Mouse (Mus musculus) MEL-GATA-1-ER (cell line): Measurements from ENCODE around the gene Cfap58.

Experiments used
- DNase-seq: peaks from one replicate; pipeline ENCODE4 v3.0.0-alpha.2; 2012; ENCODE audit warnings: low read depth; ENCODE audit errors: extremely low read depth

Gene Cfap58

GRCm38 (mm10) chr19:47978109-47978701 is 40.7 kb downstream of the Cfap58 start:
- DNase-seq, result no peak

- no peak for DNase-seq
These were observed 42.0 kb downstream of the Cfap58 start for GRCm38 (mm10) chr19:47979446-47979845.

DNA sequence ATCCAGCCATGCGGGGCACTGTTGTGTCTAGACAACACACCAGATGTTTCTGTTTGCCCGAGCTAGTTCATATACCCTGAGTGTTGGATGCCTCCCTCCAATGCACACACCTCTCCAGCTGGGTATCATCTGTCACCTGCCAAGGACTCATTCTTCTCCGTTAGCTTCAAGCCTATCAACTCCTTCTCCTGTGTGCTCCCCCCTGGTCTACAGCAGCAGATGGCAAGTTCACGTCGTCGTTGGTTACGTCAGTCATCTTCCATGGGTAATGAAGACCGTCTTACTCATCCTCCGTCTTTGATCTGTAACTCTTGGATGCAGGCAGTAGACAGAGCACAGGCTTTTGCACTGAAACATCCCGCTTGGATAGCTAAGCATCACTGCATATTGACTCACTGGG is 42.8 kb downstream of the Cfap58 start:
- DNase-seq, result no peak

GRCm38 (mm10) chr19:47985606-47986213 is 48.2 kb downstream of the Cfap58 start:
- no peak for DNase-seq

DNA sequence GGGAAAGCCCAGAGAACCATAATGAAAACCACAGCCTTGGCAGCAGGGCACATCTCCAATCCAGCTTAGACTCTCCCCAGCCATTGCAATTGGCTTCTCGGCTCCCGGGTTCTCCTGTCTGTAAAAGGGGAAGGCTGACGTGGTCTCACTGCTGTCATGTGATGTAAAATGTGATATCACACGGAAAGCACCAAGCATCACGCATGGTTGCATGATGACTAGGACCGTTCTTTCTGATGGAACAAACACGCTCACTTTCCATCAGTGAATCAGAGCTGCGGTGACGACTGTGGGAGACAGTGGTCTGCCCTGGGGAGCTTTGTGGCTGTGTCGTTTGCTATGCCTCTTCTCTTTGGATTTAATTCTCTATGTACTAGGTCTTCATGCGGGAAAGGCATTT is 50.5 kb downstream of the Cfap58 start:
- no peak for DNase-seq

DNA sequence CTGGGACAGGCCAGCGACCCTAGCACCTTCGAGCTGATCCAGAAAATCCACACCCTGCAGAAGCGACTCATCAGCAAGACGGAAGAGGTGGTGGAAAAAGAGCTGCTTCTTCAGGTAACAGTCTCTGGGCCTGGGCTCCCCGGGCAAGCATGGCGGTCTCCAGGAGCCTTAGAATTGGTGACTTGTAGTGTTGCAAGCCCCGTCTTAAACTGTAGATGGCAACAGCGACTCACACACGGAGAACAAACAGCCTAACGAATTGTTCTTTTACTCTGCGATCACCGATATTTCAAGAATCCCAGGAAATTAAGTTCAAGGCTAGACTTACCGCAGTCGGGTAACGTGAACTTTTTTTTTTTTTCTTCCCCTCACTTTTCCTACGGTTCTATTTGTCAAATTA is 51.0 kb downstream of the Cfap58 start:
- no peak for DNase-seq

DNA sequence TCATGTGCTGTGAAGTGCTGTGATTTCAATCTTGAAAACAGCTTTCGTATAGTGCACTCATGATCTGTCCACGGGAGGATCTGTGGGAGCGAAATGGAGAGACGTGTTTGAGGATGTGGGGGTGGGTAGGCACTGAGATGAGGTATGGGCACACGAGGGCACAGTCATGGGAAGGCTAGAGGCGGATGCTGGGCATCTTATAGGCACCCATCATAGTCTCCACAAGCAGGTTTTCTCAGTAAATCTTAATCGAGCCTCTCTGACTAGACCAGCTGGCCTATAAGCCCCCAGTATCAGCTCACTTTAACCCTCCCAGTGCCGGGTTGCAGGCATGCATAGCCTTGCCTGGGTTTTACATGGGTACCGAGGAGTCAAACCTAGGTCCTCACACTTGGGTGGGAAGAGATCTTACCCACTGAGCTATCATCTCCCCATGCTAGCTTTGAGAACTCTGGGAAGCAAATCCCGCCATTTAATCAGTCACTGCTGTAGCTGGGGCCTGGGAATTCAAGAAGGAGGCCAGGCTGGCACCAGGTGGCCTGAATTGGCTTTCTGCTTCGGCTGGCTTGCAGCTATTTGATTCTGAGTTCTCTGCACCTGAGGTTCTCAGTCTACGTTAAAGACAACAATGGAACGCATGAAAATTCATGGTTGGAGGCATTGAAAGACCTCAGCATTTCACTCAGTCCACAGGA is 51.6 kb downstream of the Cfap58 start:
- no peak for DNase-seq

DNA sequence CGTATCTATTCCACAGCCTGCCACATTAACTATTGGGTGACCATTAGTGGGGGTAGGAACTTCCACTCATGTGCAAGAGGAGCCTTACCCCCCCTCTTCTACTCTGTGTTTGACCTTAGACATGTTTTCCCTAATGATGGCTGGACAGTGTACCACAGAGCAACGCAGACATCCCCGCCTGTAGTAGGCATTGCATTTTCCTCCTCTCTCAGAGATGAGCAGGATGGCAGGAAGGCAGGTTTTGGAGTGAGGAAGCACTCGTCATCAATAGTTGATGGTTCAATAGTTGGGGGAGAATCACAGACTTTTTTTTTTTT is 52.1 kb downstream of the Cfap58 start:
- no peak for DNase-seq

DNA sequence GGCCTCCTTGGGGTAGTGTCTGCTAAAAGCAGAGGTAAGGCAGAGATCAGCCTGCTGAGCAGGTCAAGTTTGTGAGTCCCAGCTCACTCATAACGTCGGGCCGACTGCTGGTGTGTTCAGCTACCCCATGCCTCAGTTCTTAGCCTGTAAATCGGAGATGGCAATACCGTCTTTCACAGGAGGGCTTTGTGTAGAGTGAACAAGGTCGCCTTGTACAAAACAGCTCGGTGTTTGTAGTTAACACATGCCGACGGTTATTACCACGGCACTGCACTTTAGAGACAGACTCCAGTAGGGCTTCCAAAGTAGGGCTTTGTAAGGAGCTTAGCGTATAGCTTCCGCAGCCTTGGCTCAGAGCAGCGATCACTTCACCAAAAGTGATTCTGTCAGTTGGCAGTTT is 63.8 kb downstream of the Cfap58 start:
- DNase-seq, result no peak

DNA sequence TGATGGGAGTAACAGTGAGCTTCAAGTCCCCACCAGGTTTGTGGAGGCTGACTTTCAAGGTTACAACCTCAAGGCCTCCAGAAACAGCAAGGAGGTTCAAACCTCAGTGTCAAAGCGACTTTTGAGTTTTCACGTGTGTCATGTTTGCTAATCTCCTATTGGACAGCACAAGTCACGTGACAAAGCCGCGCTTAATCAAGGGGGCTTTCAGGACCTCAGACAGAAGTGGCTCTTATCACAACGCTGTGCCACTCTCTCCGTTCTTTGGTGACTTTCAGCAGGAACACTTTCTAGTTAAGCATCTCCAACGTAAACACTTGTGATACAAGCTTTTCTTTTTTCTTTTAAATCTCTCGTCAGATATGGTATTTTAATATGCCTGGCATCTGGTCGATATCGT is 64.3 kb downstream of the Cfap58 start:
- DNase-seq, result no peak

- no peak for DNase-seq
These were observed 71.4 kb downstream of the Cfap58 start for GRCm38 (mm10) chr19:48008771-48009413.

DNA sequence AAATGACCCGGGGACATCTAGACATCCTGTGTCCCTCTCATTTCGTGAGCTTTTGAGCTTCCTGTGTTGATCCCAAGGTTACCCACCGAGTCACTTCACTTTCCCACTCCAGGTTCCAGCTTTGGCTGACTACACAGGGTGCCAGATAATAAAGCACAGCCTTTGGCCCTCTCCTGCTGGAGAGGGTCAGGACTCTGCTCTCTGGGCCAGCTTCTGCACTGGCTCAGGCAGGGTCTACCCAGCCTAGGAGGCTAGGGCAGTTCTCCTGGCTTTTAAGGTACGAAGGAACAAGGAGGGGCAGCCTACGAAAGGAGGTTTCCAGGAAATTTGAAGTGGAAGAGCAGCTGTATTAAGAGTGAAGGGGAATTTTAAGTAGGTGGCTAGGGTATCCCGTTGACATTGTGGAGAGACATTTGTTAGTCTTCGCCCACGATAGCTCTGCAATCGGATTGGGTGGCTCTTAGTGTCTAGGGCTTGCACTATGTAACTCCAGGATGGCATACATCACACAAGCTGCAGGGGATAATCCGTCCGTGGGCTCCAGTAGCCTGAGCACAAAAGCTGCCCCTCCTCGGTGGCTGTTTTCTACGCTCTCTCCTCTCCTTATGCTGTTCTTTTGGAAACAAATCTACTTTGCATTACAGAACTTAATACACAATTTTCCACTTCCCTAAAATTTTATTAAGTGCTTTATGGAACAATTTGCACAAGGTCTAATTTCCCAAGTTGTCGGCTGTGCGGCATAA is 72.3 kb downstream of the Cfap58 start:
- no peak for DNase-seq

GRCm38 (mm10) chr19:48020103-48020502 is 82.6 kb downstream of the Cfap58 start:
- no peak for DNase-seq

DNA sequence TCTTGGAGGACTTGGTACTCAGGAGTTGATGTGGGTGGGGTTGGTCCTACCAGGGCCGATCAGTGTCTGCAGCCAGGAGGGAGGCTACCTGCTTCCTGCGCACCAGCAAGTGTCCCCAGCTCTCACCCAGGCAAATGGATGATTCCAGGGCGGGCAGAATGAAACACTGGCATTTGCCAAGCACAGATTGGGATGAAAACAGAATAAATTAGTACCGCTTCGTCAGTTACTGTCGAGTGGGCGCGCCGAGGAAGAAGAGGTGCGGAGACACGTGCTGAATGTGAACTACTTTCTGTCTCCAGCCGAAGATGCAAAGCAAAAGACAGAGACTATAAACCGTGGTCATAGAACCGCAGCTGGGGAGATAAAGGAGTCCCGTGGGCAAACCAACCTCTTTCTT is 84.0 kb downstream of the Cfap58 start:
- DNase-seq, result no peak

GRCm38 (mm10) chr19:48022763-48023162 is 85.3 kb downstream of the Cfap58 start:
- no peak for DNase-seq

GRCm38 (mm10) chr19:48023726-48024125 is 86.3 kb downstream of the Cfap58 start:
- DNase-seq, result no peak

DNA sequence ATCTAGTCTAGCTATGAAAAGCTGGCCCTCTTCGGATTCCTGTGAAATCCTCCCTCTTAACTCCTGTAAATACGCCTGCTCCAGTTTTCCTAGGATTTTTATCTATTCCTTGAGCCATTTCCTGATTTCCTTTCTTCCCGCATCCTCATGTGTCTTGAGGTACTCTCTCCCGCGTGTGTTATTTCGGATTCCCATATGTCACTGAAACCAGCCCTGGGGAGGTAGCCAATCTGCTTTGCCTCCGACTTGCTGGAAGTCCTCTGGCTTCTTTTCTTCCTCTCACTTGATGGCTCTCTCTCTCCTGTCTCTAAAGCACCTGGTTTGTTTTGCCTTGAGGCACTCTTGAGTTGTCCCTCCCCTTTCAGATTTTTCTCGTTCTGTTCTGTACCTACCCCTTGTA is 87.9 kb downstream of the Cfap58 start:
- DNase-seq, result no peak

GRCm38 (mm10) chr19:48026882-48027281 is 89.4 kb downstream of the Cfap58 start:
- no peak for DNase-seq

DNA sequence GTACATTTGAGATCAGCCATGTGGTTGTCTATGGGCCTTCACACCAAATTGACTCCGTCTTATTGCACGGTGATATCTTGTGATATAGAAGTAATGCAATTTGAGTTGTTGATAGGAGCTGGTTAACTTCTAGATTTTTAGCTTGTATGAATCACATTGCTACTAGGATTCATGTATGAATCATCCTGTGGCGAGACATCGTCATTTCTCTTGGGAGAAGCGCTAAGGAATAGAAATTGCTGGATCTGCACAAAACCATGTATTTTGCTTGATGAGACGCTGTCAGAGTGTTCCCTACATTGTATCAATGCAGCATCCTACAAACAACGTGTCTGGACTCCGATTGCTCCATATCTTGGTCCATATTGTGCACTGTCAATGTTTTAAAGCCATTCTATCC is 102.1 kb downstream of the Cfap58 start:
- DNase-seq, result no peak

DNA sequence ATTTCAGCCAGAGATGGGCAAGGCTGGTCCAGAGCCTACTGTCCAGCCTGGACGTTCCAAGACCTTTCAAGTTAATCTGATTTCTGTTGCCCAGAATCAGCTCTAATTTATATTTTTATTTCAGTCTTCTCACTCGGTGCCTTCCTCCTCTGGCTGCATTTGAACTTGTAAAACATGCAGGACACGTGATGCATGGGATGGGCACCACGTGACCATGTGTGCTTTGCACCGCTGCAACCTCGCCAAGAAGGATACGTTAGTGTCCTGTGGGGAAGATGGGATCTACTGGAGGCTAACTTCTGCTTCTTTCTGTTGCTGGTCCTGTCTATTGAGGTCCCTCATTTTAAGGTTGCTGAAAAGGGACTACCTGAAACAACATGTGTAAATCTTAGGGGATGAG is 109.8 kb downstream of the Cfap58 start:
- no peak for DNase-seq

GRCm38 (mm10) chr19:48049361-48049760 is 111.9 kb downstream of the Cfap58 start:
- no peak for DNase-seq

DNA sequence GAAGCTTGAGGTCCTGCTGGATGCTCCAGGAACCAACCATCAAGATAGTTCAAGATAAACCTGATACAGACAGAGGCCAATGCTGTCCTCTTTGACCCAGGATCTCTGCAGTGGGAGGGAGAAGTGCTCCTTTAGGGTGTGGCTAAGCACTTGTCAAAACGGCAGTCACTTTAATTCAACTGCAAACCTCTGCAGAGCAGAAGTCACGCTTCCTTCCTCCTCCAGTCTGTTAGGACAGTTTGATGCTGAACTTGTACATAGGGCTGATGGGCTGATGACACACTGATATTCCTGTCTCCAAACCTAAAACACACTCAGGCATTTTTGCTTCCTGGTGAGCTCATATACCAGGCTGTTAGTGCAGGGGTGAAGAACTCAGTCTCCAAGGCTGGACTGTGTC is 125.8 kb downstream of the Cfap58 start:
- DNase-seq, result no peak
